Mouse (Mus musculus): Measurements from ENCODE around the gene Slc22a15. TPM values are rescaled to one million over a fixed set of nuclear protein-coding genes. Genes with fewer than 3 reads are reported as not detected.

The Slc22a15 gene
- 12.6 and 15.8 TPM in 2 replicates for polyA plus RNA-seq (2012; rRNA removed)

GRCm38 (mm10) chr3:101923843-101924740 is at the start of gene Slc22a15:
Gene Slc22a15, minus strand, starts transcription at chr3:101924453.

GRCm38 (mm10) chr3:101848816-101849215 is 75.4 kb downstream of the Slc22a15 start, which contains the start of gene Mab21l3:
Gene Mab21l3, minus strand, starts transcription at chr3:101848959.

Other genes with a start within 250 kb of the Slc22a15 start
- 0.23 and 0.28 TPM in 2 replicates for gene Mab21l3, start 75.5 kb downstream of the Slc22a15 start, polyA plus RNA-seq (2012; rRNA removed)
- not detected in 2 replicates for gene Nhlh2, start 85.6 kb upstream of the Slc22a15 start, polyA plus RNA-seq (2012; rRNA removed)
- 2.0 and 2.9 TPM in 2 replicates for gene Casq2, start 162.0 kb upstream of the Slc22a15 start, polyA plus RNA-seq (2012; rRNA removed)